Mouse (Mus musculus) hindbrain, embryonic 12.5 days (tissue): ENCODE measurements around the gene Rbx1. TPM values are rescaled to one million over a fixed set of nuclear protein-coding genes. Genes with fewer than 3 reads are reported as not detected.

Experiments used
- ATAC-seq: fragments of 200-750 bp; cut with Nextera tagmentation; 2 replicates; pipeline ENCODE4 v1.8.0; 2017; ENCODE audit warnings: moderate TSS enrichment; ENCODE audit not compliant: low FRiP score
- H3K27ac ChIP-seq: fragments of 300-500 bp; sonication (generic); 2 replicates; pipeline ENCODE4 v1.5.1; 2016; ENCODE audit warnings: mild to moderate bottlenecking
- H3K27me3 ChIP-seq: fragments of 300-500 bp; sonication (generic); 2 replicates; pipeline ENCODE4 v1.6.1; 2016; ENCODE audit warnings: mild to moderate bottlenecking
- H3K36me3 ChIP-seq: fragments of 300-500 bp; sonication (generic); 2 replicates; pipeline ENCODE4 v1.6.1; 2016; ENCODE audit warnings: mild to moderate bottlenecking
- H3K4me1 ChIP-seq: fragments of 300-500 bp; sonication (generic); 2 replicates; pipeline ENCODE4 v1.6.1; 2016
- H3K4me2 ChIP-seq: fragments of 300-500 bp; sonication (generic); replicated peaks from 2 replicates; pipeline ENCODE4 v1.6.1; 2016; ENCODE audit warnings: mild to moderate bottlenecking
- H3K4me3 ChIP-seq: fragments of 300-500 bp; sonication (generic); 2 replicates; pipeline ENCODE4 v1.5.1; 2016; ENCODE audit warnings: mild to moderate bottlenecking
- H3K9ac ChIP-seq: fragments of 300-500 bp; sonication (generic); 2 replicates; pipeline ENCODE4 v1.6.1; 2016; ENCODE audit warnings: mild to moderate bottlenecking, moderate library complexity
- H3K9me3 ChIP-seq: fragments of 300-500 bp; sonication (generic); replicated peaks from 2 replicates; pipeline ENCODE4 v1.6.1; 2016; ENCODE audit warnings: mild to moderate bottlenecking
- WGBS: fragments of 180-500 bp; shearing (Covaris S2); methylation state at CpG from one replicate; pipeline ENCODE4 v1.1.7; 2016; 5-methylcytosine and 5-hydroxymethylcytosine counted together
- polyA plus RNA-seq: library from polyadenylated mRNA; unstranded; fragments of >200 nt; fragmentation: Nextera tagmentation; extraction: Ambion mirVana; gene quantifications from 2 replicates; pipeline ENCODE4 v1.2.1, GENCODE M21; 2016

The Rbx1 gene
- polyA plus RNA-seq, 1 experiment from 2014 or later: 485 TPM

GRCm38 (mm10) chr15:81523169-81523871 is 57.2 kb downstream of the Rbx1 start:
- H3K36me3 ChIP-seq: no peaks in the 10 kb centered on the region
- peak overlapping the region; percentile 75 for H3K9ac ChIP-seq
- no peaks in the 10 kb centered on the region for H3K9me3 ChIP-seq
- ATAC-seq: peak; percentile 94
- WGBS: under 1% methylated on average over 41 of the region's 41 CpGs
- peak overlapping the region; percentile 55 for H3K4me3 ChIP-seq
- peaks cover 13% of the 10 kb centered on the region; the same call in 1 of the 2 replicates for H3K27me3 ChIP-seq
- peak overlapping the region; percentile 93 for H3K4me2 ChIP-seq
- H3K4me1 ChIP-seq: peaks cover 11% of the 10 kb centered on the region; the same call in 1 of the 2 replicates
- H3K27ac ChIP-seq: peak overlapping the region; percentile 90

DNA sequence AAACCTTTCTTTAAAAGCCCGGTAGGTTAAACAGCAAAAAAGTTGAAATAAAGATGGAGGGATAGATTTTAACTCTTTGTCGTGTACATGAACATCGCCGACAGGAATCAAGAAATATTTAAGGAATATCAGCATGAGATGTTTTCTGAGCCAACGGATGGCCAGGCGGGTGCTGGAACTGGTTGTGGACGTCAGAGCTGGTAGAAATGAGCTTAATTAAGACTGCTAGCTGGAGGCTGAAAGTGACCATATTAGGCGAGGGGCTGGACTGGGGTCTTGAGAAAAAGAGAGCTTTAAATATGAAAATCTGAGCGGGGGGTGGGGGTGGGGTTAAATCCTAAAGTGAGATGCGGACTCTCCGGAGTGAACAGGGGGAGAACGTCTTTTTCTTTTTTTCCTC is 57.8 kb downstream of the Rbx1 start:
- Histone ChIP-seq H3K4me3 (peak overlapping the region; percentile 55), H3K4me1 (peaks cover 11% of the 10 kb centered on the region; the same call in 1 of the 2 replicates), H3K4me2 (peak overlapping the region; percentile 93), H3K27me3 (peaks cover 13% of the 10 kb centered on the region; the same call in 1 of the 2 replicates), H3K9me3 (no peaks in the 10 kb centered on the region), H3K27ac (peak overlapping the region; percentile 90), H3K9ac (peak overlapping the region; percentile 75), H3K36me3 (no peaks in the 10 kb centered on the region)
- under 1% methylated on average over 12 of the region's 12 CpGs for WGBS
- ATAC-seq: no peak

Other genes starting within 250 kb of the Rbx1 start
- gene Mchr1, start 230.8 kb upstream of the Rbx1 start, polyA plus RNA-seq: 0.74 and 1.2 TPM in 2 replicates
- gene Slc25a17, start 105.5 kb upstream of the Rbx1 start, polyA plus RNA-seq: 106 and 111 TPM in 2 replicates
- 194 TPM in 2 replicates for gene St13, start 66.2 kb upstream of the Rbx1 start, polyA plus RNA-seq
- gene Xpnpep3, start 66.2 kb upstream of the Rbx1 start, polyA plus RNA-seq: 11.4 and 11.6 TPM in 2 replicates
- 1.6 and 1.8 TPM in 2 replicates for gene Dnajb7, start 58.0 kb upstream of the Rbx1 start, polyA plus RNA-seq
- gene Ep300, start 119.1 kb downstream of the Rbx1 start, polyA plus RNA-seq: 30.4 and 33.8 TPM in 2 replicates
- gene L3mbtl2, start 197.6 kb downstream of the Rbx1 start, polyA plus RNA-seq: 29.2 and 29.6 TPM in 2 replicates
- gene Chadl, start 231.0 kb downstream of the Rbx1 start, polyA plus RNA-seq: 8.4 and 9.0 TPM in 2 replicates